Mouse (Mus musculus): ENCODE data around the gene Kcnk3. TPM values are rescaled to one million over a fixed set of nuclear protein-coding genes. Genes with fewer than 3 reads are reported as not detected.

Gene Kcnk3
- polyA plus RNA-seq, 2 experiments: 0.07 to 0.11 TPM

DNA sequence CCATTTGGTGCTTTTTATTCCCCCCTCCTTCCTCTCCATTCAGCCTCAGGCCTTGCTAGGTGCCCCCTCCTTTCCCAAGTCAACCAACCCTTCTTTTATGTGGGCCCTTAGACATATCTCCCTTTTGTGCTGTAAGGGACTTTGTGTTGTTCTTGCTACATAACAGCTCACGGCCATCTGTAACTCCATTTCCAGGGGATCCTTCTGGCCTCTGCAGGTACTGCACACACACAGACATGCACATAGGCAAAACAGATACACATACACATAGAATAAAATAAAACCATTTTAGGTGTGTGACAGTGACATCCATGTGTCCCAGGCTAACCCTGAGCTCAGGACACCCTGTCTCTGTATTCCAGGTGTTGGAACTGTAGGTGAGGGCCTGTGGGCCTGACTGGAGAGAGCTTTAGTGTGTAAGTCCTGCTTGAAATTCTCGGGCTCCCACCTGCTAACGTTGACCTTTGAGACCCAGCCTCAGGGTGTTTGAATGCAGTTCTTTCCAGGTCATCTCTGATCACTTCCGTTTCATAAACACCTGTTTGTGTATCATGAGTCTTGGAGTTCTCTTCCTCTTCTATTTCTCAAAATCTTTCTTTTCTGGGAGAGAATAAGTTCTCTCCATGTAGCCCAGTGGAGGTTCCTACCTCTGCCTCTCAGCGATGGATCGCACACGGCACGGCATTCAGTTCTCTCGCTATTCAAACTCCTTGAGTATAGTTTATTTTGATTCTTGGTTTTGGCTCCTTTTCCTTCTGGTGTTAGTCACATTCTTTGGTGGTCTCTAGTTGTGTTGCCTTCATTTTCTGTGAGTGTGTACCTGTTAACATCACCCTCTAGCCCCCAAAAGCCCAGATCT lies 80.9 kb downstream of the Kcnk3 start:
- peaks cover 55% of the 10 kb centered on the region for H3K36me3 ChIP-seq (replicated peaks; ENCODE audit: control insufficient read depth, insufficient read depth, low read depth)
- no peaks in the 10 kb centered on the region for H3K9me3 ChIP-seq (ENCODE audit: control insufficient read depth, low read length)
- 88% methylated on average over 9 of the region's 9 CpGs for WGBS (ENCODE audit: insufficient replicate concordance)
- H3K4me1 ChIP-seq (replicated peaks; ENCODE audit: control insufficient read depth in 2 of 2, insufficient read depth in 2 of 2, low read length in 1 of 2): peaks cover 16 to 27% of the 10 kb centered on the region in 2 experiments
- no peak for DNase-seq (ENCODE audit: low read depth in 3 of 3, low spot score in 3 of 3)
- no peaks in the 10 kb centered on the region for H3K27me3 ChIP-seq (ENCODE audit: control insufficient read depth, insufficient read depth, low read length)
- peak overlapping the region; percentile 98 for H3K9ac ChIP-seq (replicated peaks)
- H3K4me2 ChIP-seq (ENCODE audit: low read depth): peak overlapping the region; percentile 82
- no peak overlapping the region; the same call in 1 of the 2 replicates for H3K27ac ChIP-seq
- TF ChIP-seq CTCF (IDR thresholded peaks at IDR 0.05; ENCODE audit: low read depth) (peak; percentile 14; the same call in 1 of the 2 replicates), EP300 (IDR thresholded peaks at IDR 0.05; ENCODE audit: low read depth) (no peak)
- no peak for ATAC-seq (ENCODE audit: insufficient read depth)
- peak overlapping the region; percentile 97 to 98 for H3K4me3 ChIP-seq (ENCODE audit: insufficient read depth in 1 of 2, low read depth in 2 of 2, low read length in 2 of 2)

GRCm38 (mm10) chr5:30669496-30669830 lies 81.5 kb downstream of the Kcnk3 start:
- Histone ChIP-seq H3K4me2 (ENCODE audit: low read depth) (peak overlapping the region; percentile 82), H3K4me3 (ENCODE audit: insufficient read depth in 1 of 2, low read depth in 2 of 2, low read length in 2 of 2) (peak overlapping the region; percentile 11 to 98; a peak in 3 of 4 replicates), H3K36me3 (replicated peaks; ENCODE audit: control insufficient read depth, insufficient read depth, low read depth) (peaks cover 61% of the 10 kb centered on the region), H3K27ac (no peak overlapping the region), H3K4me1 (replicated peaks; ENCODE audit: control insufficient read depth in 2 of 2, insufficient read depth in 2 of 2, low read length in 1 of 2) (peaks cover 16 to 27% of the 10 kb centered on the region in 2 experiments), H3K9me3 (ENCODE audit: control insufficient read depth, low read length) (no peaks in the 10 kb centered on the region), H3K27me3 (ENCODE audit: control insufficient read depth, insufficient read depth, low read length) (no peaks in the 10 kb centered on the region), H3K9ac (replicated peaks) (peak overlapping the region; percentile 37)
- 39% methylated on average over 3 of the region's 3 CpGs for WGBS (ENCODE audit: insufficient replicate concordance)
- TF ChIP-seq CTCF (IDR thresholded peaks at IDR 0.05; ENCODE audit: low read depth) (no peak), EP300 (IDR thresholded peaks at IDR 0.05; ENCODE audit: low read depth) (no peak)
- ATAC-seq (ENCODE audit: insufficient read depth) (no peak), DNase-seq (ENCODE audit: low read depth in 3 of 3, low spot score in 3 of 3) (no peak)

DNA sequence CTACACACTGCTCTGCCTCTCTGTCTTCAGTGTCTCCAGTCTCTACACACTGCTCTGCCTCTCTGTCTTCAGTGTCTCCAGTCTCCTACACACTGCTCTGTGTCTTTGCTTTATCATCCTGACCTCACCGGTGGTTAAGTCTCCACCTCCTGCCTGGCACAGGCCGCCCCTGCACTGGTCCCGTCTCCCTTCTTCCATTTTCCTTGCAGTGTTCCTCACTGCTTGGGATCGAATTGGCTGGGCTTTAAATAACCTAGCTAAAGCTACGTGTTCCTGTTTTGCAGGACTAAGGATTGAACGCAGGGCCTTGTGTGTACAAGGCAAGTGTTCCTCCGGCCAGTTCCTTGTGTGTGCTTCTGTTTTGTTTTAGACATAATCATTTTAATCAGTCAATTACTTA lies 82.1 kb downstream of the Kcnk3 start:
- TF ChIP-seq CTCF (IDR thresholded peaks at IDR 0.05; ENCODE audit: low read depth): no peak
- TF ChIP-seq EP300 (IDR thresholded peaks at IDR 0.05; ENCODE audit: low read depth): no peak
- H3K4me1 ChIP-seq (replicated peaks; ENCODE audit: control insufficient read depth in 2 of 2, insufficient read depth in 2 of 2, low read length in 1 of 2): peaks cover 16 to 27% of the 10 kb centered on the region in 2 experiments
- H3K27ac ChIP-seq: no peak overlapping the region
- H3K36me3 ChIP-seq (replicated peaks; ENCODE audit: control insufficient read depth, insufficient read depth, low read depth): peaks cover 67% of the 10 kb centered on the region
- no peak overlapping the region for H3K4me2 ChIP-seq (ENCODE audit: low read depth)
- no peak for ATAC-seq (ENCODE audit: insufficient read depth)
- H3K9me3 ChIP-seq (ENCODE audit: control insufficient read depth, low read length): no peaks in the 10 kb centered on the region
- no peak for DNase-seq (ENCODE audit: low read depth in 3 of 3, low spot score in 3 of 3)
- H3K27me3 ChIP-seq (ENCODE audit: control insufficient read depth, insufficient read depth, low read length): no peaks in the 10 kb centered on the region
- 79% methylated on average over 7 of the region's 7 CpGs for WGBS (ENCODE audit: insufficient replicate concordance)
- no peak overlapping the region for H3K4me3 ChIP-seq (ENCODE audit: insufficient read depth in 1 of 2, low read depth in 2 of 2, low read length in 2 of 2)
- H3K9ac ChIP-seq (replicated peaks): no peak overlapping the region

DNA sequence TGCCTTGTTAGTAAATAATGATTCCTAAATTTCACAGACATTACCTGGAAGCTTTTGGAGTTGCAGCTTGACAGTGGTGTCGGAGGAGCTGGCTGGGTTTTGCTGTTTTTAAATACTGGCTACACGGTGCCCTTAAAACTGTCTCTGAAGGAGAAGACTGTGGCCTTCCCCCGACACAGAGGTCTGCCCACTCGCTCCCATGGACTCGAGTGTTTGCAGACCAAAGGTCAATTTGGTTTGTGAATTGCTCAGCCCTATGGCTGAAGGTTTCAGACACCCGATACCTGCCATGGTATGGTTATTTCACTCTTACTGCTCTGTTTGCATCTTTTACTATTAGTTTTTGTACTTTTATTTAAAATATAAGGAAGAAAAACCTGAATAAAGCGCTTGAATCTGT lies 86.0 kb downstream of the Kcnk3 start:
- no peak for DNase-seq (ENCODE audit: low read depth in 3 of 3, low spot score in 3 of 3)
- Histone ChIP-seq H3K4me1 (replicated peaks; ENCODE audit: control insufficient read depth in 2 of 2, insufficient read depth in 2 of 2, low read length in 1 of 2) (peaks cover 4 to 7% of the 10 kb centered on the region in 2 experiments), H3K4me2 (ENCODE audit: low read depth) (0 out of 2 replicates have a peak overlapping the region, but pooled peaks have one; percentile 11), H3K27me3 (ENCODE audit: control insufficient read depth, insufficient read depth, low read length) (no peaks in the 10 kb centered on the region), H3K36me3 (replicated peaks; ENCODE audit: control insufficient read depth, insufficient read depth, low read depth) (peaks cover 75% of the 10 kb centered on the region), H3K4me3 (ENCODE audit: insufficient read depth in 1 of 2, low read depth in 2 of 2, low read length in 2 of 2) (no peak overlapping the region), H3K27ac (no peak overlapping the region), H3K9me3 (ENCODE audit: control insufficient read depth, low read length) (no peaks in the 10 kb centered on the region), H3K9ac (replicated peaks) (no peak overlapping the region)
- WGBS (ENCODE audit: insufficient replicate concordance): 82% methylated on average over 7 of the region's 7 CpGs
- ATAC-seq (ENCODE audit: insufficient read depth): no peak
- TF ChIP-seq CTCF (IDR thresholded peaks at IDR 0.05; ENCODE audit: low read depth) (no peak), EP300 (IDR thresholded peaks at IDR 0.05; ENCODE audit: low read depth) (no peak)

Small RNAs within 50 kb of the gene (microRNA-seq; reads per million reads assigned to microRNA genes)
- gene Mir5625: not detected

Other genes with a start within 250 kb of the Kcnk3 start
- 0.01 TPM in 2 replicates for gene Otof, start 126.2 kb upstream of the Kcnk3 start, polyA plus RNA-seq (2012; rRNA removed)
- gene Otof, start 126.2 kb upstream of the Kcnk3 start, polyA plus RNA-seq (2014; fragmentation: Nextera tagmentation; extraction: Ambion mirVana): not detected in 2 replicates
- not detected in 2 replicates for gene 1700001C02Rik, start 122.1 kb upstream of the Kcnk3 start, polyA plus RNA-seq (2012; rRNA removed)
- gene 1700001C02Rik, start 122.1 kb upstream of the Kcnk3 start, polyA plus RNA-seq (2014; fragmentation: Nextera tagmentation; extraction: Ambion mirVana): not detected in 2 replicates
- gene Cib4, start 42.3 kb upstream of the Kcnk3 start, polyA plus RNA-seq (2012; rRNA removed): not detected in 2 replicates
- not detected in 2 replicates for gene Cib4, start 42.3 kb upstream of the Kcnk3 start, polyA plus RNA-seq (2014; fragmentation: Nextera tagmentation; extraction: Ambion mirVana)
- gene Slc35f6, start 59.8 kb downstream of the Kcnk3 start, polyA plus RNA-seq (2012; rRNA removed): 10.1 and 12.2 TPM in 2 replicates
- 9.9 and 10.2 TPM in 2 replicates for gene Slc35f6, start 59.8 kb downstream of the Kcnk3 start, polyA plus RNA-seq (2014; fragmentation: Nextera tagmentation; extraction: Ambion mirVana)
- gene Cenpa, start 78.6 kb downstream of the Kcnk3 start, polyA plus RNA-seq (2012; rRNA removed): 116 and 122 TPM in 2 replicates
- 209 and 236 TPM in 2 replicates for gene Cenpa, start 78.6 kb downstream of the Kcnk3 start, polyA plus RNA-seq (2014; fragmentation: Nextera tagmentation; extraction: Ambion mirVana)
- 0.15 and 0.49 TPM in 2 replicates for gene Dpysl5, start 123.4 kb downstream of the Kcnk3 start, polyA plus RNA-seq (2012; rRNA removed)
- gene Dpysl5, start 123.4 kb downstream of the Kcnk3 start, polyA plus RNA-seq (2014; fragmentation: Nextera tagmentation; extraction: Ambion mirVana): 0.10 and 0.23 TPM in 2 replicates
- gene Mapre3, start 226.5 kb downstream of the Kcnk3 start, polyA plus RNA-seq (2012; rRNA removed): 1.9 and 2.4 TPM in 2 replicates
- 1.2 and 1.4 TPM in 2 replicates for gene Mapre3, start 226.5 kb downstream of the Kcnk3 start, polyA plus RNA-seq (2014; fragmentation: Nextera tagmentation; extraction: Ambion mirVana)